Mouse (Mus musculus) mouse trophoblast stem cell (cell line): ENCODE data around the gene BC052040.

Experiments used
- in situ Hi-C, 2 experiments: fragments of 300-500 bp; cut with MseI, MboI; formaldehyde crosslinking; loops; 2 replicates in 1 of 2; 3 replicates in 1 of 2; pipeline ENCODE4 v1.15.1; 2025

The BC052040 gene

DNA sequence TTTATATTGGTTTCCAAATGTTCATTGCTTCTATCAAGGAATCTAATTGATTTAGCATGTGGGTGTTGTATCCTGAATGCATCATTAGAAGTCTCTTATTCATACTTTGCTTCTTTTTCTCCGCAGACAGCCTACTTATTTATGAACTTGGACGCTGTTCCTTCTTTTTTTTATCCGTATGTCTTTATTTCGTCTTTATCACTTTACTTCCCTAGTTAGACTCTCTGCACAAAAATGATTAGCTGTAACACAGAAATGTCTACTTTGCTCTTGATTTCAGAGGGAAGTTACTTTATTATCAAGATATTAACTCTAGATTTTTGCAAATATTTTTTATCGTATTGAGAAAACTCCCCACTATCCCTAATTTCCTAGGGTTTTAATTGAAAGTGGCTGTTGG lies 117.5 kb downstream of the BC052040 start:
- in situ Hi-C loops: no loop called here

DNA sequence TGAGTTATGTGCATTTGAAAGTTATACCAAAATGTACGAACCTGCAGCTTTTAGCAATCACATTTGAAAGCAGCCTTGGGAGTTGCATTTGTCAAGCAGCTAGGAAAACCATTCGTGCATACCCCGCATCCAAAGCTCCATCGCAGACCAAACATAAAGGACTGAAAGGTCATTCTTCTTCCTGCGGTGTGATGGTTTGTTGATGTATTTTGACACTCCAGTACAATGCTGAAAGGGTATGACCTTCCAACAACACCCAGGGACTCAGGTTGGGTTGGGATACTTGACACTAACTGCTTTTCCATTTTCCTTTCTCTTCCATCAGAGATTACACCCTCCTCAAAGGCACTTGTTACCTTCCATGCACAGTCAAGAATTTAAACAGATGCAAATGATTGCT lies 121.1 kb downstream of the BC052040 start:
- in situ Hi-C loops: no loop called here

DNA sequence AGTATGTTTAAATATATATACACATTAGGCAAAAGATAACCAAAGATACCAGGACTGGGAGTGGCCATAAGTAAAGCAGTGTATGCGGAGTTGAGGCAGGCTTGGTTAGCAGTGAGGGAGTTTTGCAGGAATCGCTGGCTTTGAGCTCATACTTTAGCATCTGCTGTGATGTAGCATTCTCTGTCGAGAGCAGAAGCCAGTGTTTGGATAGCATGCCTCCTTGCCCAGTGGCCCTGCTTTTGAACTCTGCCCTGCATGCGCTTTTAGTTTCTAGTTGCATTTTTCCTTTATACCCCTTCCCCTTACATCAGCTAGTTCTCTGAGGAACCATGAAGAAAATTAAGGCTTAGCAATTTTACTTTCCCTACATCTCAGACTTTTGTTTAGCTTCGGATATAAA lies 136.0 kb downstream of the BC052040 start:
- in situ Hi-C loops: no loop called here

DNA sequence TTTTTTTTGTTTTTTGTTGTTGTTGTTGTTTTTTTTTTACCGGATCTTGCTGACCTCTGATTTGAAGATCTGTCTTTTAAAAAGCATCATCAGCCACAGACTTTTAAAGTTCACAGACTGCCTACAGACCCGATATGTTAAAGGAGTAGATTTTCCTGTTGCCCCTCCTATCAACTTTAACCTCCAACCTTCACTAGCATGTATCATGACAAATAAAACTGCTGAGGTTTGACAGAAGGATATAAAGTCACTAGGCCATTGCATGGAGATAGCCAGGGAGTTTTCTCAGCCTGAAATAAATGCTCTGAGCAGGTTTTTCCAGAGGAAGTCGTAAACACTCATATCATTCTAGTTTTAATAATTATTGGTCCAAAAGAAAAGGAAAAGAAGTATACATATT lies 136.5 kb downstream of the BC052040 start:
- in situ Hi-C loops: no loop called here

DNA sequence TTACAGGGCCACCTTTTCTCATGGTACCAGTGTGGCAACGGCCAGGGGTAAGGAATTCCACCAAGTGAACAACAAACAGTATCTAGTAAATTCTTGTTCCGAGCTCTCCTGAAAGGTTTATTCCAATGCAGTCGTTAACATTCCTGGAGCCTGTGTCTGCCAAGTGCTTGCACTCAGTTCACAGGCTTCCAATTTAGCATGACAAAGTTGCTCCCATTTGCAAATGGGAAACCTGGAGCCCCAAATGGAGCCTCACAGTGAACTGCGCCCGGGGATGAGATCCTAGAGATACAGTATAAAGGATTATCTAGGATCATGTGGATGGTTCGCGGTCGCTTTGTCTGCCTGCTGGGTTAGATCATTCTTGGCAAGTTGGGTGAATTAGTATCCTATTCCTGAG lies 141.9 kb downstream of the BC052040 start:
- in situ Hi-C loops: no loop called here

DNA sequence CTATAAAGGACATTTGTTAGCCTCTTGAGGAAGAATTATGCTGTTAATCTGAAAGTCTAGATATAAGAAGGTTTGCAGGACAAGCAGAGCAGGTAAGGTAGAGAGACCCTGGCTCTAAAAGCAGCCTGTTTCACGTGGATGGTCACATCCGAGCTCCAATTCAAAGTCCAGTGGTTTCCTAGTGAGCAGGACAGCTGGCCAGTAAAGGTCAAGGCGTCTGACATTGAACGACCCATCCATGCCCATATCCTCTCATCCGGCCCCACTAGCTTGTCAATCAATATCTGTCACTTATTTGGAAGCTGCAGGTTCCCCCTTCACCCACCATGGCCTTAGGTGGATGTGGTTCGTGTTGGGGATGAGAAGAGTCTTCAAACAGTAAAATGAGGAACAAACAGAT lies 142.7 kb downstream of the BC052040 start:
- in situ Hi-C loops: no loop called here

DNA sequence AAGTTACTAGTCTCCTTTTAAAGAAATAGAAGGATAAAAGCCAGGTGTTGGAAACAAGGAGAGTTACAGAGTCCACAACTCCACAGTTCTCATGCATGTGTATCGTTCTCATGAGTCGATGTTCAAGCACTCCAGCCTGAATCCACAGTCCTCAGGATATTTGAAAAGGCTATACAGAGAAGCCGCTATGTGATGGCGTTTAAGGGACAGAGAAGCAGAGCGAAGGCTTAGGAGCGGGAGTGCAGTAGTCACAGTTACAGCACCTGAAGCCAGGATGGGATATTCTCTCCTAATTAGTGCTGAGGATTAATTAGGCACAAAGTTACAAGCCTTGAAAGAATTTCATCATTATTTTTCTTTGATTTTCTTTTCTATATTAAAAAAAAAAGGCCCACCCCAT lies 143.2 kb downstream of the BC052040 start:
- in situ Hi-C loops: no loop called here

DNA sequence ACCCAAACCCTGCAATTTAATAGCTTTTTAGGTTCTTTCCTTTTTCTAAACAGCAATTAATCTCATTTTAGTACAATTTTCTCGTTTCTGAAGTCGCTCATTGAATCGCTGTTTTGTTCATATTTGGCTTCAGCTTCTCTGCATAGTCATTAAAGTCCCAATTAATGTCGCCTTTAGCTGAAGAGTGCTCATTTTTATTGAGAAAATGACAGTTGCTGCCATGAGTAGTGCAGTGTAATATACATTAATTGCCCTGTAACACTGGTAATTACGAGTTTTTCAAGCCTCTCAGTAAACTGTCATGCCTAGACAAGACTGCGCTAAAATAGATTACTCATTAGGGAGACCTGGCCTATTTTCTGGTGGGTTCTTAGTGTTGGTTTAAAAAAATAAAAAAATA lies 144.0 kb downstream of the BC052040 start:
- in situ Hi-C loops: no loop called here

DNA sequence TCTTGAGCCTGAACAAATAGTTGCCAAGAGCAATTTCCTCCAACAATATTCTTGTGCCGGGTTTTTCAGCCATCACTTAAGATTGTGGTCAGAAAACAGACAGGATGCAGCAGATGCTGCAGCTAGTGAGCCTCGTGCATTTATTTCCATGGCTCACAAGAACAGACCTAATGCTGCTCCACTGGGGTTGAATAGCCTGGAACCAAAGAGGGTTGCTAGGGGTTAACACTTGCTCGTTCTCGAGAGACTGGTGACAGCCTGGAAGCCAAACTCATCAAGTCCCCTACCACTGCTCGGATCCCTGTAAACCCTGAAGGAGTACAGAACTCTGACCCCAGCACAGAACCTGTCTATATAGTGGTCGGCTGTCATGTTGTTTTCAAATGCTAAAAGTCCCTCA lies 144.4 kb downstream of the BC052040 start:
- in situ Hi-C loops: no loop called here

DNA sequence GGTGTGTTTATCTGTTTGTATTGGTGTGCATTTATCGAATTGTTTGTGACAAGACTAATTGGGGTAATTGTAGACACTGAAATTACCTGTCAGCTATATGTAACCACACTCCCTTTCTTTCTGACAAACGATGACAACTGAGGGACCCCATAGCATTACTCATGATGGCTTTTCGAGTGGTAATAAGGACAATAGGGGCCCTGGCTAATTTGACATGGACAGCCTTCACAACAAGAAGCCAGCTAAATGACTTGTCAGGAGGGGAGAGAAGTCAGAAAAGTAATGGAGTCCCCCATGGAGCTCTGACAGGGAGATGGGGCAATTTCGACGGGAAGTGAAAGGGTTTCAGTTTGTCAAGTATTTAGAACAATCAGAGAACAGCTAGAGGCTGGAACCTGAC lies 145.3 kb downstream of the BC052040 start:
- in situ Hi-C loops: no loop called here

DNA sequence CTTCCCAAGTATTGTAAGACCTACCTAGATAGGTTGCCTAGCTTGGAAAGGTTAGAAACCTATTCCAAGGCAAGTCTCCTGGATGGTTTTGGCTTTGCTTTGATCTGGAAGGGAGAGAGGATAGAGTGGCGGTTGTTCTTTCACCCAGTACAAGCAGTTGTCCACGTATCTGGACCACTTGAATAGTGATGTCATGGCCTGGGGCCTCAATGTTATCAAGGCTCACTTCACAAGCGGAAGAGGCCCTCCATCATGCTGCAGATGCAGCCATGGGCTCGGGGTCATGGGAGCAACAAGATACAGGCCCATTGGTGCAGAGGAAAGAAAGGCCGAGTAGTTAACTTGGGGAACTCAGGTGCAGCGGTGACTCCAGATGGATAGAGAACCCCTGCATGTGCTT lies 147.1 kb downstream of the BC052040 start:
- in situ Hi-C loops: no loop called here

DNA sequence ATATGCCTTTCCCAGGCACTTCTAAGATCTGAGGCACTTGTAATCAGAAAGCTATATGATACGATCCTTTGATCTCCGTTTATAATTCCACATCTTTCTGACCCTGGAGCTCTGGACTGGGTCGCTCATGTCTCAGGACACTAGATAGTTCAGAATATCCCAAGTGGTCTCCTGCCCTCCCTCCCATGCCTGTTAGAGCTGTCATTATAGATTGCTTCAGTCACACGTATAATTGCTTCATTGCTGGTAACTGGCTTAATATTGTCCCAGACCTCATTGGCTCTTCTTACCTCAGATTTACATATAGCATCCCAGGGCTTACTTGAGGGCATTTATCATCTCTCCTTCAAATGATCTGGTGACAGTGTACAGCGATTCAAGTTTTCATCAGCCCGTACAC lies 149.0 kb downstream of the BC052040 start:
- in situ Hi-C loops: no loop called here

DNA sequence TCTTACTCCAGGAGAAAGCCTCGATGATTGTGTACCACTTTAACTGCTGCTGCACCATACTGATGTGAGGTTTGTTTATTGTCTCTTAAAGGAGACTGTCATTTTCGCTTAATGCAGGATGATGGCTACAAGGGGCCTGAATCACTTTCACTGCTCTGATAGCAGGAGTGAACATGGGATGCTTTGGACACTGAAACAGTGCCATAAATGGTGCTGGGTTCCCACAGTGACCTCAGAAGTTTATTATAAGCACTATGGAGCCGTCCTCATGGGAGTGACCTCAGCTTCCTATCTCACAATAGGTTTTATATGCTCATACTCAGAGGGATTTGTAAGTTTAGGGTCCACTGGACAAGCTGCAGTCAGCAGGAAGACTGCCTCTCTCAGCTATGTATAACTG lies 149.7 kb downstream of the BC052040 start:
- in situ Hi-C loops: no loop called here

DNA sequence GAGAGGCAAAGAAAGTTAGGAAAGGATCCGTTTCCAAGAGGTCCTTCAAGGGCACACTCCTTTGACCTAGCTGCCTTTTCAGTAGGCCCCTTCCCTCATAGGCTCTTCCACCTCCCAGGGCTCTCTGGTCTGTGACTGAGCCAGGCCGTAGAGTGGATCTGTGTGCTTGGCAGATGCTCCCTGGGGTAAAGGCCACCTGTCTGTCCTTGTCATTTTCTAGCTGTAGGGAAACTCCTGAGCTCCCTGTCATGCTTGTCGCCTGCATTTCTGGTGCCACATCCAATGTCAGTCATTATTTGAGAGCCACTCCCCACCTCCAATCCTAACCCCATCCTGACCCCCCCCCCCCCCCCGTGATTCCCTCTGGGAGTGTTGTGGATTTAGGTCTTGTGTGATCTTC lies 151.1 kb downstream of the BC052040 start:
- in situ Hi-C loops: no loop called here

DNA sequence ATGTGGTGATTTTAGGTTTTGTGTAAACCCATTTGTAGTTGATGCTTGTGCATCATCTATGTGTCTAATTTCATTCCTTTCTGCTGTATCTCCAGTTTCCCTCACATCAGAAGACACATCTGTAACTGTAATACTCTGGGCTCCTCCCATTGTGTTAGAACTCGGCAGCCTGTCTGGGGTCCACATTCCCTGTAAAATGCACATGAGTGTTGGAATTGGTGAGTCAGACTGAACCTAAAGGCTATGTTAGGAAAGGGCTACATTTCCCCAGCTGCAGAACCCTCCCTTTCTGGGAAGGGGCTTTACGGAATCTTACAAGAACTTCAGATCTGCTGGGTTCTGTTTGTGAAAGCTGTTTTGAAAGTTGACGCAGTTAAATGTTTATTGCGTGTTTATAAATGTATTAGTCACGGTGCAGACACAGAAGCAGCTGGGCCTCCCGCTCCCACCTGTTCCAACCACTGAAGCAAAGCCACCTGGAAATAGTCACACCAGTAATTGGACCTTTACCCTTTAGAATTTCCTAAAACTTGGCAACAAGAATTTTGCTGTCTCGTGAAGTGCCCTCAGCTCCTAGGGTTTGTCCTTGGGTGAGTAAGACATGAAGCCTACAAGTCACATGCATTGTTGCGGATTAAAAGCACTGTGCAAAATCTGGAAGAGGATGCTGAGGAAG lies 151.6 kb downstream of the BC052040 start:
- in situ Hi-C loops: no loop called here

DNA sequence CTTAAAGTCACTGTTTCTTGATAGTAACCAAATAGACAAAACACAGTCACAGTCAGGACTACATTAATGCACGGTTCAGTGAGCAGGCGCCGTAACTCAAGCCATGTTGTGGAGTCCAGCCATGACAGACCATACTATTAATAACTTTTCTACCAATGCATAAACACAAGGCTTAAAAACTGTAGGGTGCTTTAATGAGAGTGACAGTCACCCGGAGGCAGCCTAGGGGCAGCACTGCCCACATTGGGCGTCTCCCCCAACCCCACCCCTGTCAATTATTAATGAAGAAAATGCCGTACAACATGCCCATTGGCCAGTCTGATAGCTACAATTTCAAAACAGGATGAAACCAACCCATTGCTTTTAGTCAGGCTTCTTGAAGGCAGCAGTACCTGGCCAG lies 153.3 kb downstream of the BC052040 start:
- in situ Hi-C loops: no loop called here

DNA sequence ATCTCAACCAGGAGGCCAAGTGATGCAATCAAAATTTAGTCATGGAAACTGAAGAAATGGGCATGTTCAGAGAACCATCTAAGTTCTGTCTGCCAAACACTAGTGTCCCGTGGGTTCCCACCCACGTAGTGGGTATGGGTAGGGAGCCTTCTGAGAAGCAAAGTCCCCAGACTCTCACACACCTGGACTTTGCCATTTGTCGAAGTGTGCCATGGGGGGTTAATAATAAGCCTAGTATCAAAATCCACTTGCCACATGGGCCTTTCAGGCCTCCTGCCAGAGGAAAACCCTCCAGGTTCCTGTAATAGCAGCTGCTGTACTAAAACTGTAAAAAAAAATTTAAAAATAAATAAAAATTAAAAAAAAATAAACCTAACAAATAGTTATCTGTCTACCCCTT lies 154.9 kb downstream of the BC052040 start:
- in situ Hi-C loops: no loop called here

DNA sequence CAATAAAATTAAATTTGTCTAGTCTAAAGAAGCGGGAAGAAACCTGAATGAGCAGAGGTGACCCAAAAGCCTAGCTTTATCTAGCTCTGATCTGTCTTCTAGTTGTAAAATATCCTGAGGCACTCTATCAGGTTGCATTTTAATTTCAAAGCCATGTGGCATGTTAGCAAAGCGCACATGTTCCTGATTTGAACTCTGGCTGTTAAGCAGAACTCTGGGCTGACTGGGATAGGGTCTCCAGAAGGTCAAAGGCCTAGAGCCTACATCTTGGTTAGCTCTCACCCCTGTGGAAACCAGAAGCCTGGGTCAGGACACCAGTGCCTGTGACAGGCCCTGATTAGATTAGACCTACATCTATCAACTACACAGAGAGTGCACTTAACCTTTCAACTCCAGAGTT lies 156.4 kb downstream of the BC052040 start:
- in situ Hi-C loops: no loop called here

DNA sequence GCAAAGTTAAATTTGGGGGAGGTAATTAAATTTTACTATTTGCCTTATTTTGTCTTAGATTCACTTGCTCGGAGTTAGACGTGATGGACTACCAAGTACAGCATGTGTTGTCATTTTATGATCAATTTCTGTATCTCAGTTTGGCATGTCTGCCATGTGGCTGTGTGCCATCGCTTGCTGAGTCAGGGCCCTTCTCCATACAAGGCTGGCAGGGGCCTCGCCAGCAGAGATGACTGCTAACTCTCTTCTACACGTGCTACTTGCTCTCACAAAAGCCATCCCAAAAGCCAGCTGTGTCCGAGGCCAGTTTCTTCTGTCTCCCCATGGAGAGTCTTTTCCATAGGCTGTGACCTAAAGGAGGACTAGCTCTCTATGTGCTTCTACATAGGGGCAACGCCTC lies 160.5 kb downstream of the BC052040 start:
- in situ Hi-C loops: no loop called here

DNA sequence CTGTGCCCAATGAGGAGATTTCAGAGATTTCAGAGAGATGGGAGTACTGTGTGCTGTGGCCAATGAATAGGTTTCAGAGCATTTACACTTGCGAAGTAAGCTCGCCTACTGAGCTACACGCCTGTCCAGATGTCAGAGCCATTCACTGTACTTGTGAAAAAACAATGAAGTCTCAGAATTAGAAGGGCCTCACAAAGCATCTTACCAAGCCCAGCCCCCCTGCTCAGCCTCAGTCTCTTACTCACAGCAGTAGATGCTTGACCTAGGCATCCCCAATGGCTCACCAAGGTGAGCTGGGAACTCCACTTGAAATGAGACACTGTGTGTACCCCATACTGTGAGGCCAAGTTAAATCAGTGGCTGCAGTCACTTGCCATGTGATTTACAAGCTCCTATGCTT lies 166.1 kb downstream of the BC052040 start:
- in situ Hi-C loops: no loop called here

DNA sequence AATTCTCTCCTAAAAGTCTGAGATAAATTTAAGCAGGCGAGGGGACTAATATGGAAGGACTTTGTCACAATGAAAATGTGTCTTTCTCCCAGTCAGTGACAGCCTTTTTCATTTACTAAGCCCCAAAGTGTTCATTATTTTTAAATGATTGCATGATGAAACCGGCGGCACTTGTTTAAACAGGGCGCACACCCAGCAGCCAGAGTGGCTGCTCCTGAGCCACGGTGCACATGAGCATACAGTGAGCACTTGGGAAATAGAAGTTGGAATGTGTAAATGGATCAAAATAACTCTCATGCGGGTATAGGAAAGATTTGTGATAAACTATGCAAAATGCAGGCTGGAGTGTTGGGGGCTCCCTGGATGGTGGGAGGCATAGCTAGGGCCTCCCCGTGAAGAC lies 169.7 kb downstream of the BC052040 start:
- in situ Hi-C loops: no loop called here

DNA sequence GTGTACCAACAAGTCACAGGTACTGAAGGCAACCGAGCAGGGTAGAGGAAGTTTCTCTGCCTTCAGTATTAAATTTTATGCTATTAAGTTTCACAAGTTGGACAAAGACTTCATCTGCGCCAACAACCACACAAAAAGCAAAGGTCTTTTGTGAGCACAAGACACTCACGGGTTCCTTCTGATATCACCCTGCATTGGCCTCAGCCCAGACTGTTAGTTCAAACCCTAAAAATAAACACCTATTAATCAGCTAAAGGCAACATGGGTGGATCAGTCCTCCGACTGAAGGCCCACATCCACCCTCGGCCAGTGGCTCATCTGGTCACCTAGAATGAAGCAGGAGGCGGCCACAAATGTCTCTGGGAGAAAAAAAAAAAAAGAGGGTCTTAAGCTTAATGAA lies 176.2 kb downstream of the BC052040 start:
- in situ Hi-C loops: no loop called here

DNA sequence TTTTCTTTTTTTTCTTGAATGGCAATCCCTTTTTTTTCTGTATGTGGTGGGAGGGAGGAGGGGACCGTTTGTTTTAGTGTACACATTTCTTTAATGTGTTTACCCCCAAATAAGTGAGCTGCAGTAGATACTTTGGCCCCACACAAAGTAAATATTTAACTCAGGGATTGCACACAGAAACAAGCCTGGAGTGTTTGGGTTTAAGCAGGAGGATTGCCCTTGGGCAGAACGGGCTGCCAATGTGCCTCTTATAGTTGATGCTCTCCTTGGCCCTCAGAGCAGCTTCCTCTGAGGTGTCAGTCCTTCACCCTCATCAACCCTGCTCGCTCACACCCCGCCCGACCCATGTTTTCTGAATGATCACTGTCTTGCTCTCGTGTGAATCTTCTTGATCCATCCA lies 177.0 kb downstream of the BC052040 start:
- in situ Hi-C loops: no loop called here

DNA sequence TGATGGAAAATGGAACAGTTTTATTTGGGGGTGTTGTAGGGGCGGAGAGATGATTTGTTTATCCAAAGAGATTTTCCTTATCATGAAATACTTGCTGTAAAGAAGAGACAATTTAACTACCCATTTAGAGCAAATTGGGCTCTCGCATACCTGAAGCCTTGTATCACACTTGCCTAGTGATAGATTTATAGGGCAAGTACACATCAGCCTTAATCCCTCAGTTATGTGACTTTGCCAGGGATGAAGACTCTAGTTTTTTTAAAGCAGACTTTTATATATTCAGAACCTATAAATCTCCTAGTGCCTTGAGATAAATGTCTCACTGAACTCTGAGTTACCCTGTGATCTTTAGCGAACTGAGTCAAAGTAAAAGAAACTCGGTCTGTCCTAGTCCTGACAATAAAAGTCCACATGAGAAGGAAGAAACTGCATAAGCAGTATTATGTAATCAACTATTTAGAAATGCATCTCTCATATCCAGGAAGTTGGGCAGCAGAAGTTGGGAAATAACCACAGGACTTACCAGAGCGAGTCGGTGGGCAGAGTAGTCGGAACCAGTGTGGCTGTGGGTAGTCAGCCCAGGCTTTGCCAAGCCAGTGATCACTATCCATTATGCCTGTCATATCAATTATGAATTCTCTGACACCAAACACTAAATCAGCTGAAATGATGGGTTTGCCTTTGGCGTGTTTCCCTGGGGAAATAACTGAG lies 183.2 kb downstream of the BC052040 start:
- in situ Hi-C loops: no loop called here
